Mouse (Mus musculus): ENCODE results near the gene Ramp2. TPM values are rescaled to one million over a fixed set of nuclear protein-coding genes. Genes with fewer than 3 reads are reported as not detected.

The Ramp2 gene
- total and polyA plus RNA-seq, 3 experiments, result 46.5 to 109 (median 46.9) TPM

Other genes starting within 250 kb of the Ramp2 start
- gene Atp6v0a1, start 236.6 kb upstream of the Ramp2 start, total RNA-seq (2021), result 100 to 1,000 TPM; 116 to 159 TPM
- 77.9 and 98.0 TPM in 2 replicates for gene Atp6v0a1, start 236.6 kb upstream of the Ramp2 start, polyA plus RNA-seq (2012; rRNA removed)
- 10 to 100 TPM; 38.0 to 42.5 TPM for gene Naglu, start 176.0 kb upstream of the Ramp2 start, total RNA-seq (2021)
- 102 and 120 TPM in 2 replicates for gene Naglu, start 176.0 kb upstream of the Ramp2 start, polyA plus RNA-seq (2012; rRNA removed)
- gene Hsd17b1, start 167.6 kb upstream of the Ramp2 start, total RNA-seq (2021), result 1 to 10 TPM; 1.1 to 2.5 TPM
- 2.1 and 2.3 TPM in 2 replicates for gene Hsd17b1, start 167.6 kb upstream of the Ramp2 start, polyA plus RNA-seq (2012; rRNA removed)
- gene Coasy, start 163.5 kb upstream of the Ramp2 start, total RNA-seq (2021), result 10 to 100 TPM; 86.9 to 90.5 TPM
- gene Coasy, start 163.5 kb upstream of the Ramp2 start, polyA plus RNA-seq (2012; rRNA removed), result 178 and 187 TPM in 2 replicates
- gene Mlx, start 158.8 kb upstream of the Ramp2 start, total RNA-seq (2021), result 10 to 100 TPM; 57.8 to 72.3 TPM
- gene Mlx, start 158.8 kb upstream of the Ramp2 start, polyA plus RNA-seq (2012; rRNA removed), result 36.3 and 42.4 TPM in 2 replicates
- gene Psmc3ip, start 150.6 kb upstream of the Ramp2 start, total RNA-seq (2021), result 1 to 10 TPM; 3.6 to 5.9 TPM
- 0.38 and 0.71 TPM in 2 replicates for gene Psmc3ip, start 150.6 kb upstream of the Ramp2 start, polyA plus RNA-seq (2012; rRNA removed)
- gene Retreg3, start 126.1 kb upstream of the Ramp2 start, total RNA-seq (2021), result 10 to 100 TPM; 50.7 to 50.9 TPM
- gene Retreg3, start 126.1 kb upstream of the Ramp2 start, polyA plus RNA-seq (2012; rRNA removed), result 41.7 and 46.9 TPM in 2 replicates
- gene Tubg1, start 126.1 kb upstream of the Ramp2 start, total RNA-seq (2021), result 10 to 100 TPM; 42.9 to 43.0 TPM
- 15.2 and 42.7 TPM in 2 replicates for gene Tubg1, start 126.1 kb upstream of the Ramp2 start, polyA plus RNA-seq (2012; rRNA removed)
- gene Tubg2, start 90.1 kb upstream of the Ramp2 start, total RNA-seq (2021), result 1 to 10 TPM; 6.2 to 7.5 TPM
- 5.5 and 6.0 TPM in 2 replicates for gene Tubg2, start 90.1 kb upstream of the Ramp2 start, polyA plus RNA-seq (2012; rRNA removed)
- 1 to 10 TPM; 6.8 TPM for gene Cntnap1, start 75.5 kb upstream of the Ramp2 start, total RNA-seq (2021)
- gene Cntnap1, start 75.5 kb upstream of the Ramp2 start, polyA plus RNA-seq (2012; rRNA removed), result 9.3 and 9.4 TPM in 2 replicates
- 10 to 100 TPM; 19.4 to 39.7 TPM for gene Plekhh3, start 74.7 kb upstream of the Ramp2 start, total RNA-seq (2021)
- 112 and 122 TPM in 2 replicates for gene Plekhh3, start 74.7 kb upstream of the Ramp2 start, polyA plus RNA-seq (2012; rRNA removed)
- under 1 TPM; 0.26 to 0.83 TPM for gene Ccr10, start 70.6 kb upstream of the Ramp2 start, total RNA-seq (2021)
- 0.84 and 1.6 TPM in 2 replicates for gene Ccr10, start 70.6 kb upstream of the Ramp2 start, polyA plus RNA-seq (2012; rRNA removed)
- gene Ezh1, start 19.6 kb upstream of the Ramp2 start, total RNA-seq (2021), result 10 to 100 TPM; 31.3 to 35.0 TPM
- gene Ezh1, start 19.6 kb upstream of the Ramp2 start, polyA plus RNA-seq (2012; rRNA removed), result 17.1 and 20.1 TPM in 2 replicates
- 100 to 1,000 TPM; 102 to 116 TPM for gene Vps25, start 7.7 kb downstream of the Ramp2 start, total RNA-seq (2021)
- gene Vps25, start 7.7 kb downstream of the Ramp2 start, polyA plus RNA-seq (2012; rRNA removed), result 186 and 204 TPM in 2 replicates
- gene Wnk4, start 14.5 kb downstream of the Ramp2 start, total RNA-seq (2021), result 1 to 10 TPM; 2.1 to 3.7 TPM
- 0.62 and 0.94 TPM in 2 replicates for gene Wnk4, start 14.5 kb downstream of the Ramp2 start, polyA plus RNA-seq (2012; rRNA removed)
- under 1 TPM; 0.32 to 0.38 TPM for gene Cntd1, start 33.0 kb downstream of the Ramp2 start, total RNA-seq (2021)
- 0.06 and 0.11 TPM in 2 replicates for gene Cntd1, start 33.0 kb downstream of the Ramp2 start, polyA plus RNA-seq (2012; rRNA removed)
- 10 to 100 TPM; 68.3 to 84.3 TPM for gene Coa3, start 33.1 kb downstream of the Ramp2 start, total RNA-seq (2021)
- 380 and 465 TPM in 2 replicates for gene Coa3, start 33.1 kb downstream of the Ramp2 start, polyA plus RNA-seq (2012; rRNA removed)
- gene Becn1, start 56.3 kb downstream of the Ramp2 start, total RNA-seq (2021), result 100 to 1,000 TPM; 107 to 160 TPM
- gene Becn1, start 56.3 kb downstream of the Ramp2 start, polyA plus RNA-seq (2012; rRNA removed), result 81.6 and 126 TPM in 2 replicates
- 100 to 1,000 TPM; 129 to 161 TPM for gene Psme3, start 70.2 kb downstream of the Ramp2 start, total RNA-seq (2021)
- gene Psme3, start 70.2 kb downstream of the Ramp2 start, polyA plus RNA-seq (2012; rRNA removed), result 31.7 and 45.2 TPM in 2 replicates
- 1 to 10 TPM; 4.9 to 5.5 TPM for gene Aoc2, start 79.0 kb downstream of the Ramp2 start, total RNA-seq (2021)
- gene Aoc2, start 79.0 kb downstream of the Ramp2 start, polyA plus RNA-seq (2012; rRNA removed), result 6.3 and 7.7 TPM in 2 replicates
- gene Aoc3, start 84.6 kb downstream of the Ramp2 start, total RNA-seq (2021), result 10 to 100 TPM; 48.4 to 76.6 TPM
- gene Aoc3, start 84.6 kb downstream of the Ramp2 start, polyA plus RNA-seq (2012; rRNA removed), result 69.3 and 101 TPM in 2 replicates
- 10 to 100 TPM in 1 of 2 experiments, 1 to 10 TPM in 1; 1.8 to 24.0 TPM for gene G6pc, start 121.5 kb downstream of the Ramp2 start, total RNA-seq (2021)
- gene G6pc, start 121.5 kb downstream of the Ramp2 start, polyA plus RNA-seq (2012; rRNA removed), result 0.13 and 0.26 TPM in 2 replicates
- gene Aarsd1, start 171.6 kb downstream of the Ramp2 start, total RNA-seq (2021), result 10 to 100 TPM; 21.8 to 38.2 TPM
- 25.0 and 28.1 TPM in 2 replicates for gene Aarsd1, start 171.6 kb downstream of the Ramp2 start, polyA plus RNA-seq (2012; rRNA removed)
- gene Gm27029, start 178.8 kb downstream of the Ramp2 start, total RNA-seq (2021), result 1 to 10 TPM; 1.9 to 5.6 TPM
- 0.24 TPM in 1 of 2 replicates, not detected in the other for gene Gm27029, start 178.8 kb downstream of the Ramp2 start, polyA plus RNA-seq (2012; rRNA removed)
- 10 to 100 TPM; 23.7 to 24.4 TPM for gene Rundc1, start 179.1 kb downstream of the Ramp2 start, total RNA-seq (2021)
- gene Rundc1, start 179.1 kb downstream of the Ramp2 start, polyA plus RNA-seq (2012; rRNA removed), result 22.0 and 22.1 TPM in 2 replicates
- gene Ptges3l, start 179.3 kb downstream of the Ramp2 start, total RNA-seq (2021), result 1 to 10 TPM; 2.1 to 4.3 TPM
- 0.93 and 1.1 TPM in 2 replicates for gene Ptges3l, start 179.3 kb downstream of the Ramp2 start, polyA plus RNA-seq (2012; rRNA removed)
- 10 to 100 TPM; 34.0 to 75.2 TPM for gene Rpl27, start 196.3 kb downstream of the Ramp2 start, total RNA-seq (2021)
- gene Rpl27, start 196.3 kb downstream of the Ramp2 start, polyA plus RNA-seq (2012; rRNA removed), result 133 and 183 TPM in 2 replicates
- gene Ifi35, start 202.4 kb downstream of the Ramp2 start, total RNA-seq (2021), result 10 to 100 TPM; 33.2 to 40.5 TPM
- gene Ifi35, start 202.4 kb downstream of the Ramp2 start, polyA plus RNA-seq (2012; rRNA removed), result 32.3 and 44.1 TPM in 2 replicates
- gene Rnd2, start 219.0 kb downstream of the Ramp2 start, total RNA-seq (2021), result 10 to 100 TPM in 1 of 2 experiments, 1 to 10 TPM in 1; 6.0 to 12.9 TPM
- gene Rnd2, start 219.0 kb downstream of the Ramp2 start, polyA plus RNA-seq (2012; rRNA removed), result 6.0 and 11.3 TPM in 2 replicates
- 100 to 1,000 TPM in 1 of 2 experiments, 10 to 100 TPM in 1; 95.6 to 189 TPM for gene Vat1, start 220.2 kb downstream of the Ramp2 start, total RNA-seq (2021)
- 151 and 157 TPM in 2 replicates for gene Vat1, start 220.2 kb downstream of the Ramp2 start, polyA plus RNA-seq (2012; rRNA removed)